Mouse (Mus musculus) forebrain, embryonic 15.5 days (tissue): ENCODE measurements around the gene Pfn5. TPM values are rescaled to one million over a fixed set of nuclear protein-coding genes. Genes with fewer than 3 reads are reported as not detected.
"Not testable (repeated sequence)": the region's sequence is repeated elsewhere in the genome, so short reads cannot be mapped to it uniquely, and the experiment has no call there.

Source experiments
- ATAC-seq: fragments of 200-750 bp; cut with Nextera tagmentation; replicated peaks from 2 replicates; pipeline ENCODE4 v1.8.0; 2017; ENCODE audit warnings: mild to moderate bottlenecking, moderate TSS enrichment, moderate library complexity
- H3K27ac ChIP-seq: fragments of 300-500 bp; sonication (generic); replicated peaks from 2 replicates; pipeline ENCODE4 v1.5.1; 2015; ENCODE audit warnings: mild to moderate bottlenecking, inconsistent platforms
- H3K27me3 ChIP-seq: fragments of 300-500 bp; sonication (generic); 2 replicates; pipeline ENCODE4 v1.6.1; 2015; ENCODE audit warnings: inconsistent platforms
- H3K36me3 ChIP-seq: fragments of 300-500 bp; sonication (generic); 2 replicates; pipeline ENCODE4 v1.6.1; 2015; ENCODE audit warnings: mild to moderate bottlenecking, inconsistent platforms
- H3K4me1 ChIP-seq: fragments of 300-500 bp; sonication (generic); 2 replicates; pipeline ENCODE4 v1.6.1; 2015; ENCODE audit warnings: inconsistent platforms
- H3K4me2 ChIP-seq: fragments of 300-500 bp; sonication (generic); replicated peaks from 2 replicates; pipeline ENCODE4 v1.6.1; 2015; ENCODE audit warnings: mild to moderate bottlenecking, inconsistent platforms
- H3K4me3 ChIP-seq: fragments of 300-500 bp; sonication (generic); 2 replicates; pipeline ENCODE4 v1.5.1; 2015; ENCODE audit warnings: mild to moderate bottlenecking, inconsistent platforms
- H3K9ac ChIP-seq: fragments of 300-500 bp; sonication (generic); replicated peaks from 2 replicates; pipeline ENCODE4 v1.6.1; 2015; ENCODE audit warnings: mild to moderate bottlenecking, inconsistent platforms
- H3K9me3 ChIP-seq: fragments of 300-500 bp; sonication (generic); 2 replicates; pipeline ENCODE4 v1.6.1; 2016; ENCODE audit warnings: inconsistent platforms
- WGBS: fragments of 180-500 bp; shearing (Covaris S2); methylation state at CpG from one replicate; pipeline ENCODE4 v1.1.7; 2015; ENCODE audit warnings: mixed read lengths; 5-methylcytosine and 5-hydroxymethylcytosine counted together
- polyA plus RNA-seq: library from polyadenylated mRNA; unstranded; fragments of >200 nt; fragmentation: Nextera tagmentation; extraction: Ambion mirVana; gene quantifications from 2 replicates; pipeline ENCODE4 v1.2.1, GENCODE M21; 2015

Gene Pfn5
- not detected in 2 replicates for polyA plus RNA-seq

GRCm38 (mm10) chrX:95557887-95558286 is at the start of gene Pfn5, which contains the start of gene Asb12:
Pfn5 (plus strand) TSS chrX:95558104.
Asb12 (minus strand) TSS chrX:95557987.
- no peak within 1 kb of the TSS for H3K4me3 ChIP-seq
- H3K36me3 ChIP-seq = no peaks in the 10 kb centered on the region
- H3K4me1 ChIP-seq = no peaks in the 10 kb centered on the region
- H3K27ac ChIP-seq = no peak within 1 kb of the TSS
- no peaks in the 10 kb centered on the region for H3K9me3 ChIP-seq
- H3K27me3 ChIP-seq = no peaks in the 10 kb centered on the region
- WGBS = 80% methylated on average over 2 of the region's 2 CpGs
- ATAC-seq = no peak
- no peak within 1 kb of the TSS for H3K9ac ChIP-seq
- no peak within 1 kb of the TSS for H3K4me2 ChIP-seq

- Histone ChIP-seq H3K4me1 (no peaks in the 10 kb centered on the region), H3K9ac (no peak overlapping the region), H3K27me3 (no peaks in the 10 kb centered on the region), H3K36me3 (no peaks in the 10 kb centered on the region), H3K9me3 (no peaks in the 10 kb centered on the region), H3K27ac (no peak overlapping the region), H3K4me3 (no peak overlapping the region), H3K4me2 (no peak overlapping the region)
- ATAC-seq = no peak
Observed at GRCm38 (mm10) chrX:95523883-95524282, 34.0 kb upstream of the Pfn5 start.

- H3K4me1 ChIP-seq = no peaks in the 10 kb centered on the region
Observed at GRCm38 (mm10) chrX:95525166-95525565, 32.7 kb upstream of the Pfn5 start.

GRCm38 (mm10) chrX:95535493-95535892 is 22.4 kb upstream of the Pfn5 start:
- not testable (repeated sequence) for H3K27ac ChIP-seq, H3K9ac ChIP-seq, H3K9me3 ChIP-seq, H3K4me3 ChIP-seq, H3K36me3 ChIP-seq, H3K4me1 ChIP-seq, H3K4me2 ChIP-seq, ATAC-seq, H3K27me3 ChIP-seq
- WGBS = 96% methylated on average over 2 of the region's 2 CpGs

More at GRCm38 (mm10) chrX:95525166-95525565, 32.7 kb upstream of the Pfn5 start:
- ATAC-seq = no peak
- WGBS = 90% methylated on average over 2 of the region's 2 CpGs
- H3K9me3 ChIP-seq = no peaks in the 10 kb centered on the region
- no peaks in the 10 kb centered on the region for H3K27me3 ChIP-seq
- H3K4me3 ChIP-seq = no peak overlapping the region
- no peak overlapping the region for H3K27ac ChIP-seq
- no peaks in the 10 kb centered on the region for H3K36me3 ChIP-seq
- no peak overlapping the region for H3K4me2 ChIP-seq
- no peak overlapping the region for H3K9ac ChIP-seq

GRCm38 (mm10) chrX:95554321-95554720 is 3.6 kb upstream of the Pfn5 start:
- Histone ChIP-seq H3K36me3 (no peaks in the 10 kb centered on the region), H3K9ac (no peak overlapping the region), H3K4me1 (no peaks in the 10 kb centered on the region), H3K27ac (no peak overlapping the region), H3K27me3 (no peaks in the 10 kb centered on the region), H3K4me3 (no peak overlapping the region), H3K4me2 (no peak overlapping the region), H3K9me3 (no peaks in the 10 kb centered on the region)
- no peak for ATAC-seq
- WGBS = 81% methylated on average over 4 of the region's 4 CpGs

- H3K27me3 ChIP-seq = no peaks in the 10 kb centered on the region
- WGBS = 94% methylated on average over 5 of the region's 5 CpGs
- H3K4me3 ChIP-seq = no peak overlapping the region
- no peak overlapping the region for H3K4me2 ChIP-seq
- no peak for ATAC-seq
- H3K27ac ChIP-seq = no peak overlapping the region
- no peaks in the 10 kb centered on the region for H3K4me1 ChIP-seq
- H3K9ac ChIP-seq = no peak overlapping the region
- H3K36me3 ChIP-seq = no peaks in the 10 kb centered on the region
- no peaks in the 10 kb centered on the region for H3K9me3 ChIP-seq
Observed at GRCm38 (mm10) chrX:95600609-95601008, 42.7 kb downstream of the Pfn5 start.

Other genes starting within 250 kb of the Pfn5 start
- 11.6 TPM in 2 replicates for gene Amer1, start 113.2 kb upstream of the Pfn5 start, polyA plus RNA-seq
- 0.19 and 0.31 TPM in 2 replicates for gene Asb12, start 117 bp upstream of the Pfn5 start, polyA plus RNA-seq
- 83.4 and 88.8 TPM in 2 replicates for gene Zc4h2, start 100.4 kb downstream of the Pfn5 start, polyA plus RNA-seq
- 2.6 and 2.7 TPM in 2 replicates for gene Zc3h12b, start 153.6 kb downstream of the Pfn5 start, polyA plus RNA-seq